Comparison of ENCODE assay signal across 27 mouse cellular contexts in the genomic region with DNA sequence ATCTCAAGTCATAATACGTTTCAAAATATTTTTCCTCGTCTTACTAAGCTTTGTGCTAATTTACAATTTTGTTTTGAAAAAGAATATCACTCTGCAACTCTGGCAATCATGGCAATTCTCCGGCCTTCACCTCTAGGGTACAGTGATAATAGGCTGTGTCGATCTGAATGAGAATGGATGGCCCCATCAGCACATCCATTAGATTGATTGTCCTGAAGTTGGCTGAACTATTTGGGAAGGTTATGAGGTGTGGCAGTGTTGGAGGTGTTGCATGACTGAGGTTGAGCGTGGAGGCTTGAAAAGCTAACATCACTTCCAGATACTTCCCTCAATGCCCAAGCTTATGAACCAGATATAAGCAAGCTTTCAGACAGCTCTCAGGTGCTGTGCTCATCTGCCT.
"Had no signal": no experiment of that assay in that cellular context is flagged by ENCODE, and none has a peak within 500 bp of the region (broad histone marks: within the 10 kb centered on the region; RNA-seq: fewer than 3 reads in every experiment).

No protein-coding gene starts in this region.

- H3K4me1 ChIP-seq: heart, embryonic 13.5 days; heart, embryonic 15.5 days; hindbrain, embryonic 13.5 days; hindbrain, embryonic 15.5 days; kidney, embryonic 15.5 days; limb, embryonic 10.5 days; limb, embryonic 12.5 days; liver, embryonic 13.5 days had no signal

- H3K27ac ChIP-seq: heart, adult 2 months; heart, embryonic 13.5 days; heart, embryonic 15.5 days; hindbrain, embryonic 13.5 days; hindbrain, embryonic 15.5 days; hindbrain, postnatal 0 days; kidney, embryonic 15.5 days; layer of hippocampus, adult 2 months; left cerebral cortex, adult 2 months; limb, embryonic 10.5 days; limb, embryonic 12.5 days; liver, embryonic 13.5 days had no signal

- DNase-seq: gastrocnemius, postnatal 14 days; gastrocnemius, postnatal 36 days; heart, adult 11 months; heart, adult 2 months; heart, postnatal 14 days; heart, postnatal 36 days; kidney, adult 11 months; kidney, adult 2 months; kidney, adult 9 months; kidney, postnatal 10 days; kidney, postnatal 25 days; kidney, postnatal 4 days; liver; liver, embryonic 13.5 days had no signal

- H3K4me2 ChIP-seq: heart, embryonic 11.5 days; heart, embryonic 13.5 days; heart, embryonic 15.5 days; hindbrain, embryonic 13.5 days; hindbrain, embryonic 15.5 days; kidney, embryonic 15.5 days; limb, embryonic 12.5 days; liver, embryonic 11.5 days; liver, embryonic 13.5 days had no signal

- ATAC-seq: hindbrain, postnatal 0 days; intestine, embryonic 16.5 days had no signal

- H3K36me3 ChIP-seq: heart, embryonic 13.5 days; heart, embryonic 15.5 days; hindbrain, embryonic 13.5 days; hindbrain, embryonic 15.5 days; kidney, embryonic 15.5 days; limb, embryonic 10.5 days; limb, embryonic 12.5 days; liver, embryonic 13.5 days had no signal

- H3K27me3 ChIP-seq: heart, embryonic 13.5 days; heart, embryonic 15.5 days; hindbrain, embryonic 13.5 days; hindbrain, embryonic 15.5 days; kidney, embryonic 15.5 days; limb, embryonic 12.5 days; liver, embryonic 13.5 days had no signal

- H3K9me3 ChIP-seq: heart, embryonic 13.5 days; heart, embryonic 15.5 days; hindbrain, embryonic 13.5 days; hindbrain, embryonic 15.5 days; kidney, embryonic 15.5 days; limb, embryonic 10.5 days; limb, embryonic 12.5 days; liver, embryonic 13.5 days had no signal

- H3K4me3 ChIP-seq: heart, adult 2 months; heart, embryonic 13.5 days; heart, embryonic 15.5 days; hindbrain, embryonic 13.5 days; hindbrain, embryonic 15.5 days; kidney, embryonic 15.5 days; layer of hippocampus, adult 2 months; left cerebral cortex, adult 2 months; limb, embryonic 10.5 days; limb, embryonic 12.5 days; liver, embryonic 13.5 days had no signal

- H3K9ac ChIP-seq: heart, embryonic 13.5 days; heart, embryonic 15.5 days; hindbrain, embryonic 13.5 days; hindbrain, embryonic 15.5 days; kidney, embryonic 15.5 days; limb, embryonic 12.5 days; liver, embryonic 13.5 days had no signal
